Mouse (Mus musculus) cerebellum, postnatal 10 days (tissue): ENCODE data around the gene Dhrs13.
"Not testable (repeated sequence)": the region's sequence is repeated elsewhere in the genome, so short reads cannot be mapped to it uniquely, and the experiment has no call there.

Experiments used
- DNase-seq, 2 experiments: peaks; one replicate each; pipeline ENCODE4 v3.0.0; 2021; ENCODE audit warnings: mixed read lengths in 2 of 2

The Dhrs13 gene

DNA sequence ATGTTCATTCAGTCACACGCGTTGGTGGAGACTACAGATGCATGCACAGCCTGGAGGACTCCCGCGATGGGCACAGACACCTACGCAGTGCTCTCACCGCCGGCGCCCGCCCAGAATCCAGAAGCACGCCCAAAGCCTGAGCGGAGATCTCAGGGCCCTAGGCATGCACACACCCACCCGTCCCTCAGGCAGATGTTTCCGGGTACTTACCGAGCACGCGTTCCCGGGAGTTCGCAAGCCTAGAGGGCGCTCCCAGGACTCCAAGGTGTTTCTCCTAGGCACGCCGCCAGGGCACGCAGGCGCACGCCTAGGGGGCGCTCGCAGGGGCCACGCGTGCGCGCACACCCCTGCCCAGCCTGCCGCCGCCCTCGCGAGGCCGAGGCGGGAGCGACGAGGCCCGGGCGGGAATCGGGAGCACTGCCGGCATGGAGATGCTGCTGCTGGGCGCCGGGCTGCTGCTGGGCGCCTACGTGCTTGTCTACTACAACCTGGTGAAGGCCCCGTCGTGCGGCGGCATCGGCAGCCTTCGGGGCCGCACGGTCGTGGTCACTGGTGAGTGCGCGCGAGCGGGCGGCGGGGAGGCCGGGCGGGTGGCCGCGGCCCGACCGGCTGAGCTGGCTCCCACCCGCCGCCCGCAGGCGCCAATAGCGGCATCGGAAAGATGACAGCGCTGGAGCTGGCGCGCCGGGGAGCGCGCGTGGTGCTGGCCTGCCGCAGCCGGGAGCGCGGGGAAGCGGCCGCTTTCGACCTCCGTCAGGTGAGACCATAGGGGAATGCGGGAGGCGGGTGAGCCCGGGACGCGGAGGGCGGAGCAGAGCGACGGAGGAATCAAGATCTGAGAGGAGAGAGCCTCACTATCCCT lies at the start of gene Dhrs13:
Gene Dhrs13, plus strand, starts transcription at position 334 of the 862 bp plus-strand sequence.
- DNase-seq, result peak; percentile 96 to 97

- peak; percentile 99 to 100 for DNase-seq
Measured at GRCm38 (mm10) chr11:77982441-77982905, 49.6 kb upstream of the Dhrs13 start, which contains the start of gene Phf12. Phf12 (plus strand) TSS chr11:77982754.

GRCm38 (mm10) chr11:77983191-77983936 lies 48.7 kb upstream of the Dhrs13 start:
- DNase-seq, result peak; percentile 73 to 78

DNA sequence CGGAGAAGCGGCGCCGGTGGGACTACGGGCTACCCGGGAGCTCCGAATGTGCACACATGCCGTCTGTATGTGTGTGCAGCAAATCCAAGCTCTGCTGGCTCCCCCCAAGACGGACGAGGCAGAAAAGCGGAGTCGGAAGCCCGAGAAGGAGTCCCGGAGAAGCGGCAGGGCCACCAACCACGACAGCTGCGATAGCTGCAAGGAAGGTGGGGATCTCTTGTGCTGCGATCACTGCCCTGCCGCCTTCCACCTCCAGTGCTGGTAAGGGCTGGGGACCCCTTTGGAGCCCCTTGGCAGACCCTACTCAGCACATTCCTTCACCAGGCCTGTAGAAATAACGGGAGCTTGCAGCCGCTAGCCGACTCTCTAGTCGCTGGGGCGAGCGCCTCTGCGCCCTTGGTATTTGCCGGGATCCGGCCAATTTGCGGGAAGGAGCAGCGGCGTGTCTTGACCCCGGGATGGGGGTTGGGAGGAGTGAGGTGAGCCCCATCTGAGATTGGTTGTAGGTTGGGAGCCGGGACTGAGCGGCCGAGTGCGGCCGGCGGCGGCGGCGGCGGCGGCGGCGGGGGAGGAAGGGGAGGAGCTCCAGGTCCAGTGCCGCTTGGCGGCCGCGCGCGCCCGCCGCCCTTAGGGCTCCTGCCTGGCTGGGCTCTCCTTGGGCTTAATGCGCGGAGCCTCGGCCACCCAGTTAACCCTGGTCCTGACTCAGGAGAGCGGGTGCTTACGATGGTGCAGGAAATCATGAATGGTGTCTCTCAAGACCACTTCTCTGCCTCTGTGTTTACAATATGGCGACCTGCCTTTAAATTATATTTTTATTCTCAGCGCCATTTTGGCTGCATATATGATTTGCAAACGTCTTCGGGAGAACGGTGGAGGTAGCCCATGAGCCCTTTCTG lies 47.9 kb upstream of the Dhrs13 start:
- peak; percentile 83 to 85 for DNase-seq

- peak; percentile 71 to 76 for DNase-seq
Measured at GRCm38 (mm10) chr11:77984836-77985231, 47.2 kb upstream of the Dhrs13 start.

GRCm38 (mm10) chr11:77985541-77986065 lies 46.5 kb upstream of the Dhrs13 start:
- DNase-seq, result no peak

DNA sequence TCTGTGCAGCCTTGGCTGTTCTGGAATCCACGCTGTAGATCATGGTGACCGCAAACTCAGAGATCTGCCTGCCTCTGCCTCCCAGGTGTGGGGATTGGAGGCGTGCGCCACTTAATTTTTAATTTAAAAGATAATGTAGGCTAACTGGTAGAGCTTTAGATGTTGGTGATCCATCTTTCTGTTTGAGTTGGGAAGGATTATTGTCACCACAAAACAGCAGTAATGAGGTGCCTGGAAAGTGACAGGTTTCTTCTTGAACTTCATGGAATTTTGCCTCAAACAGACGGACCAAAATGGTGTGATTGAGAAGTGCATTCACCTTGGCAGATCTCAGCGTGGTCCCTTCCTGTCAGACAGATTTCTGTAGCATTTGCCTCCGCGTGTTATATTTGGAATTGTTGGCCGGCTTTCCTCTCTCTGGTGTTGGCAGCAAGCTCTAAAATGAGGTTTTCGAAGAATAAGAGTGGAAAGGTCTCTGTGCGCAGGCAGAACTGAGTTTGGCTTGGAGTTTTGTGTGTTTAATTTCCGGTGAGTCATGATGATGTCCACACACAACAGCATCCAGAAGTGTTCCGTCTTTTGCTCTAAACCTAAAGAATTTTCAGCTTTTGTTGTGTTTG lies 42.9 kb upstream of the Dhrs13 start:
- peak; percentile 75 to 78 for DNase-seq

DNA sequence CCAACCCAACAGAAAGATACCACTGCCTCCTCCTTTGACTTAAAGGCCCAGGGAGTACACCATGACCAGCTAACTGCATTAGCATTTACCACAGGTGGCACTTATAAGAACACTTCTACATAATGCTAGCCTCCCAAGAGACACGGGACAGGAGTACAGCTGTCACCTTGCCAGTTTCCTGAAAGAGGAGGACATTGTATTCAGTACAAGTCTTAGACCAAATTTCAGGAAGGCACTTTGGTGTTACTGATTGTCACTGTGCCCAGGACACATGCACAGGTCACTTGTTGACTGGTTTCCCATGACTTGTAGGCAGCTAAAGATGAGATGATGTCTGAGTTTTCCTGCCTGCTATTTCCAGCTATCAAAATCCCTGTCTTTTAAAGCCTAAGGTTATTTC lies 36.5 kb upstream of the Dhrs13 start:
- DNase-seq, result no peak

GRCm38 (mm10) chr11:78006446-78006845 lies 25.6 kb upstream of the Dhrs13 start:
- no peak for DNase-seq

GRCm38 (mm10) chr11:78019676-78020075 lies 12.4 kb upstream of the Dhrs13 start:
- peak; percentile 82 to 87 for DNase-seq

- DNase-seq, result peak; percentile 48 to 76
Measured at GRCm38 (mm10) chr11:78023607-78024006, 8.5 kb upstream of the Dhrs13 start.

- no peak for DNase-seq
Measured at GRCm38 (mm10) chr11:78029240-78029639, 2.8 kb upstream of the Dhrs13 start.

DNA sequence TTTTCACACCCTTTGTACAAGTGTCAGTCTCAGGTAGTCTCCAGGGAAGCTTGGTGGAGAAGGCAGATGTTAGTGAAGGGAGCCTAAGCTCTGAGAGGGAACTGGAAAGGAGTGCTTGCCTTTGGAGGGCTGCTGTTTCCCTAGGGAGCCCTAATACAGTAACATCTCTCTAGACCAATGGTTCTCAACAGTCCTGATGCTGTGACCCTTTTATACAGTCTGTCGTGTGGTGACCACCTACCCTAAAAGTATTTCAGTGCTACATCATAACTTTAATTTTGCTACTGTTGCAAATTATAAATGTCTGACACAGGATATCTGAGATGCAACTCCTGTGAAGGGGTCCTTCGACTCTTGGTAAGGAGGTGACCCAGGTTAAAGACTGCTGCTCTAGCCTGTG lies 1.5 kb upstream of the Dhrs13 start:
- no peak for DNase-seq

DNA sequence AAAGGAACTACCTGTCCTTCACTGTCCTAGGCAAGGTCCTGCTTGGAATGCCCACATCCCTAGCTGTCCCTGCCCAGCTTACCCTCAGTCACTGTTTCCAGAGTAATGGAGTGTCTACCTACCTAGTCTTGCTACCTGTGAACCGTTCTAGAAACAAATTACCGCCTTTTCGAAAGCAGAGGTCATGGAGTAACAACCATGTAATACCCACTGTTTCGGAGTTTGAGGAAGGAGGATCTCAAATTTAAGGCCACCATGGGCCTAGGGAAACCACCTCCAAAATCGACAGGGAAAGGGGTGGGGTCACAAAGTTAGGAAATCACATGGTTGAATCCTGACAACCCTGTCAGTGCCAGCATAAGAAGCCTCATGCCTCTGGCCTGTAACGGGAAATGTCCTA lies 691 bp upstream of the Dhrs13 start:
- no peak for DNase-seq

DNA sequence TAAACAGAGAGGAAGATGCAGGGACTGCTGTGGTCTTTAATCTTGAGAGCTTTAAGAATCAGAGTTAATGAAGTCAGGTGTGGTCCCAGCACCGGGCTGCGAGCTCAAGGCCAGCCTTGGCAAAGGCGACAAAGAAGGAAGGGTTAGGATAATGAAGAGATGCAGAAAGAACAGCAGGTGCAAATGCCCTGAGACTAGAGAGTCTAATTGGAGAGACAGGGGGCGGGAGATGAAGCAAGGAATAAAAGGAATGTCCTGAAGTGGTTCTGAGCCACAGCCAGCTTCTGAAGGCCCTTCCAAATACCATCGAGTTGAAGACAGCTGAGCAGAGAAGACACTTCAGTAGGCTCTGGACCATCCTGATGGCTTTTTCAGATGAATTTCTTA lies 722 bp downstream of the Dhrs13 start:
- DNase-seq, result no peak

- DNase-seq, result no peak
Measured at GRCm38 (mm10) chr11:78033931-78034617, 2.0 kb downstream of the Dhrs13 start.

DNA sequence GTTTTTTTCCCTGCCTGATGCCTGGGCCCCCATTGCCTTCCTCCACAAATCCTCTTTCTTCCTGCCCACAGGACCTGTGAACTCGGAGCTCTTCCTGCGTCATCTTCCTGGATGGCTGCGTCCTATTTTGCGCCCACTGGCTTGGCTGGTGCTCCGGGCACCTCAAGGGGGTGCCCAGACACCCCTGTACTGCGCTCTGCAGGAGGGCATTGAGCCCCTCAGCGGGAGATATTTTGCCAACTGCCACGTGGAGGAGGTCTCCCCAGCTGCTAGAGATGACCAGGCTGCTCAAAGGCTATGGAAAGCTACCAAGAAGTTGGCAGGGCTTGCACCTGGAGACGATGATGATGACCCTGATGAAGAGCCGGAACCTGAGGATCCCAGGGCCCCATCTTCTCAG lies 4.7 kb downstream of the Dhrs13 start:
- DNase-seq, result no peak

DNA sequence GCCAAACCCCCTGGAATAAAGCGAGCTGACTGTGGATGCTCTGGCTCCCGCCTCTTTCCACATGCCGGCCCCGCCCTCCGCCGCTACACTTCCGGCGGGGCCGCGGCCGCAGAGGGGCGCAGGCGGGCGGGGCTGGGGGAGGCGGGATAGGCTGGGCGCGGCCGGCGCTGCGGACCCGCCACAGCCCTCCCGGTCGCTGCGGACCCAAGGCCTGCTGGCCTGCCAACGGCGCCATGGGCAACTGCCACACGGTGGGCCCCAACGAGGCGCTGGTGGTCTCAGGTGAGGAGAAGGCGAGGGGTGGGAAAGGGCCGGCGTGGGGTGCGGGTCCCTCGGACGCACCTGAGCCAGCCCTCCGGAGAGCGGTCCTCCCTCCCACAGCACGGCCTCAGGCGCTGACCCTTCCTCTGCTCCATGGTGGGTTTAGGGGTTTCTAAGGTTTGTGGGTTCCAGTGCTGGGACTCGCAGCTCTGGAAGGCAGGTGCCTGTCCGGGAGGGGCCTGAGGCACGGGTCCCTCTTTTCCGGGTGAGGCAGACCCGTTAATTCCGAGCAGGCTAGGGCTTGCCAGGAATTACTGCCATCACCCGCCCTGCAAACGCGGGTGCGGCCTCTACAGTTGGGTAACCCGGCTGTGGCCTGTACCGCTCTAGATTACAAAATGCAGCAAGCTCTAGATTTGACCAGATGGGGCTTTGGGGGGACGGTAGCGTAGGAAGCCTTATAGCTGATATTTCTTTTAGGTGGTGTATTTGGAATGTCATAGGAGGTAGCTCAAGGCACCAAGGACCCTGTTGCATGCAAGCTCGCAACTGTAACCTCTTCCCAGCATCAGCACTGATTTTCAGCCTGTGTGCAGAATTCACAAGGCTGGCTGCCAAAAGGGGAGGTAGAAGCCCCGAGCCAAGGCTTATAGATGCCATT lies 6.0 kb downstream of the Dhrs13 start, which contains the start of gene Flot2:
Gene Flot2, plus strand, starts transcription at position 101 of the 922 bp plus-strand sequence.
- peak; percentile 83 to 88 for DNase-seq

GRCm38 (mm10) chr11:78040878-78041277 lies 8.8 kb downstream of the Dhrs13 start:
- no peak for DNase-seq

DNA sequence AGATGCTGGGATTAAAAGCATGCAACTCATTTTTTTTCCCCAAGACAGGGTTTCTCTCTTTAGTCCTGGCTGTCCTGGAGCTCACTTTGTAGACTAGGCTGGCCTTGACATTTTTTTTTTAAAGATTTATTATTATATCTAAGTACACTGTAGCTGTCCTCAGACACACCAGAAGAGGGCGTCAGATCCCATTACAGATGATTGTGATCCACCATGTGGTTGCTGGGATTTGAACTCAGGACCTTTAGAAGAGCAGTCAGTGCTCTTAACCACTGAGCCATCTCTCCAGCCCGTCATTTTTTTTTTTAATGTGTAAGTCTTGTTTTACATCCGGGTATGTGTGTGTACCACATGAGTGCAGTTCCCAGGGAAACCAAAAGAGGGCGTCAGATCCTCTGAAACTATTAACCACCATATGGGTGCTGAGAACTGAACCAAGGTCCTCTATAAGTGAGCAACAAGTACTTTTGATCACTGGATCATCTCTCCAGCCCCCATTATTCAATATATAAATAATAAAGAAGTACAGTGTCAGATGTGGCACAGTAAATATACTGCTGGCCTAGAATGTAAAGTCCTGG lies 10.3 kb downstream of the Dhrs13 start:
- DNase-seq, result not testable (repeated sequence)
